Mouse (Mus musculus) hindbrain, postnatal 0 days (tissue): ENCODE data around the gene Ube2ql1. TPM values are rescaled to one million over a fixed set of nuclear protein-coding genes. Genes with fewer than 3 reads are reported as not detected.

Experiments used
- ATAC-seq: fragments of 200-750 bp; cut with Nextera tagmentation; 2 replicates; pipeline ENCODE4 v1.8.0; 2017; ENCODE audit warnings: mild to moderate bottlenecking, moderate TSS enrichment, moderate library complexity
- DNase-seq: peaks from one replicate; pipeline ENCODE4 v3.0.0-alpha.2; 2015; ENCODE audit warnings: low spot score
- H3K27ac ChIP-seq: fragments of 300-500 bp; sonication (generic); 2 replicates; pipeline ENCODE4 v1.5.1; 2014; ENCODE audit warnings: mild to moderate bottlenecking
- H3K27me3 ChIP-seq: fragments of 300-500 bp; sonication (generic); 2 replicates; pipeline ENCODE4 v1.6.1; 2014; ENCODE audit warnings: low read length, mixed read lengths; ENCODE audit not compliant: insufficient read depth
- H3K36me3 ChIP-seq: fragments of 300-500 bp; sonication (generic); 2 replicates; pipeline ENCODE4 v1.6.1; 2014; ENCODE audit warnings: low read length, mixed read lengths; ENCODE audit not compliant: insufficient read depth
- H3K4me1 ChIP-seq: fragments of 300-500 bp; sonication (generic); 2 replicates; pipeline ENCODE4 v1.6.1; 2014; ENCODE audit warnings: antibody characterized with exemption, low read length, mixed read lengths; ENCODE audit not compliant: insufficient read depth
- H3K4me2 ChIP-seq: fragments of 300-500 bp; sonication (generic); 2 replicates; pipeline ENCODE4 v1.6.1; 2014; ENCODE audit warnings: low read depth, mild to moderate bottlenecking, low read length, moderate library complexity, mixed read lengths
- H3K4me3 ChIP-seq: fragments of 300-500 bp; sonication (generic); 2 replicates; pipeline ENCODE4 v1.5.1; 2014; ENCODE audit warnings: low read length
- H3K9ac ChIP-seq: fragments of 300-500 bp; sonication (generic); replicated peaks from 2 replicates; pipeline ENCODE4 v1.6.1; 2014; ENCODE audit warnings: mild to moderate bottlenecking, low read length, moderate library complexity, mixed read lengths
- H3K9me3 ChIP-seq: fragments of 300-500 bp; sonication (generic); 2 replicates; pipeline ENCODE4 v1.6.1; 2016; ENCODE audit warnings: low read length, mixed read lengths
- CTCF ChIP-seq: IDR thresholded peaks from 2 replicates; pipeline ENCODE4 v1.5.1; 2016; ENCODE audit warnings: antibody characterized with exemption, control low read depth, low read depth
- WGBS: fragments of 180-500 bp; shearing (Covaris S2); extraction: QIAGEN DNeasy Blood & Tissue Kit; methylation state at CpG from one replicate; pipeline ENCODE4 v1.1.7; 2014; 5-methylcytosine and 5-hydroxymethylcytosine counted together
- polyA plus RNA-seq: library from polyadenylated mRNA; unstranded; fragments of >200 nt; fragmentation: Nextera tagmentation; extraction: Ambion mirVana; gene quantifications from 2 replicates; pipeline ENCODE4 v1.2.1, GENCODE M21; 2015
- total RNA-seq: library from RNA; depleted of rRNA; stranded (reverse); fragments of >200 nt; gene quantifications from 2 replicates; pipeline ENCODE4 v1.2.3, GENCODE M21; 2014; rRNA removed

Gene Ube2ql1
- total and polyA plus RNA-seq, 2 experiments from 2014 or later, result 25.0 to 157 TPM

GRCm38 (mm10) chr13:69672565-69672964 is 67.1 kb downstream of the Ube2ql1 start:
- 92% methylated on average over 10 of the region's 10 CpGs for WGBS
- H3K4me1 ChIP-seq, result no peaks in the 10 kb centered on the region

DNA sequence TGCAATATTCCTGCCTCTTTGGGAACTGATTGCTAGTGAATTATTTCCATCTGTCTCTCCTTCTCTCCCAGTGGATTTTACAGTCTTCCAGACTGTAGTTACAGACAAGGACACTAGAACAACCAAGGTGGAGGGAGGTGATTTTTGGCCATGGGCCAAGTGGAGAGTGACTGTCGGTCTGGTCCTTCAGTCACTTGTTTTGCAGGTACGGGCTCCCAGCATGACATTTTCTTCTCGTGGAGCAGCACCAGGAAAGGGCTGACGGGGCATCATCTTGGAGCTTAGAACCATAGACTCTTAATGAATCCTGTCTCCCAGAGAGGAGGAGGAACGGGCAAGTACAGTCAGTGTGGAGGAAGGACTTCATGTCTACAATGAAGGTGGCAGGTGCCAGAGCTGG is 67.6 kb downstream of the Ube2ql1 start:
- Histone ChIP-seq H3K27me3 (no peaks in the 10 kb centered on the region), H3K27ac (no peak overlapping the region), H3K4me1 (no peaks in the 10 kb centered on the region), H3K36me3 (no peaks in the 10 kb centered on the region), H3K4me3 (no peak overlapping the region), H3K9ac (no peak overlapping the region), H3K9me3 (no peaks in the 10 kb centered on the region), H3K4me2 (no peak overlapping the region)
- DNase-seq (no peak), ATAC-seq (no peak)
- 81% methylated on average over 5 of the region's 5 CpGs for WGBS
- TF ChIP-seq CTCF, result no peak

More at GRCm38 (mm10) chr13:69672565-69672964, 67.1 kb downstream of the Ube2ql1 start:
- DNase-seq, result no peak
- H3K9me3 ChIP-seq, result no peaks in the 10 kb centered on the region
- ATAC-seq, result no peak
- no peak overlapping the region for H3K4me3 ChIP-seq
- no peak overlapping the region for H3K9ac ChIP-seq
- no peaks in the 10 kb centered on the region for H3K27me3 ChIP-seq
- H3K36me3 ChIP-seq, result no peaks in the 10 kb centered on the region
- H3K27ac ChIP-seq, result no peak overlapping the region
- no peak overlapping the region for H3K4me2 ChIP-seq
- TF ChIP-seq CTCF, result no peak

DNA sequence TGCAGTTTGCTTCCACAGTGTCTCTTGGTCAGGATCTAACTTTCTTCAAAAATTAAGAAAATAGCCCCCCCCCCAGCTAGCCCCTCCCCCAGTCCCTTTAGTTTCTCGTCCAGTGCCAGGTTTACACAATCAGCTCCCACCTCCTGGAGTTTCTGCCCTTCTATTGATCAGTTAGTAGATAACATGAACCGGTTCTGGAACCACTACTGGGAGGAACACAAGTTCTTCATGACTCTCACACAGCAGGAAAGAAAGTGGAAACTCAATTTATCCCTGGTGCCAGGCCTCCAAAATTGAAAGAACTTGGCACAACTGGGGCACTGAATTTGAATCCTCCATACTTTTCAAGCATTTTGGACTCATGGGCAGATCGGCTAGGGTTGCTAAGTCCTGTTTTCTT is 85.2 kb downstream of the Ube2ql1 start:
- Histone ChIP-seq H3K4me2 (no peak overlapping the region), H3K27me3 (no peaks in the 10 kb centered on the region), H3K9ac (no peak overlapping the region), H3K4me1 (no peaks in the 10 kb centered on the region), H3K36me3 (no peaks in the 10 kb centered on the region), H3K4me3 (no peak overlapping the region), H3K27ac (no peak overlapping the region), H3K9me3 (no peaks in the 10 kb centered on the region)
- TF ChIP-seq CTCF, result no peak
- WGBS, result 83% methylated on average over 3 of the region's 3 CpGs
- DNase-seq (no peak), ATAC-seq (no peak)

Other genes with a start within 250 kb of the Ube2ql1 start
- gene Nsun2, start 206.1 kb downstream of the Ube2ql1 start, total RNA-seq, result 34.9 and 37.6 TPM in 2 replicates
- 61.5 and 62.1 TPM in 2 replicates for gene Nsun2, start 206.1 kb downstream of the Ube2ql1 start, polyA plus RNA-seq
- 22.3 and 22.6 TPM in 2 replicates for gene Tent4a, start 205.3 kb downstream of the Ube2ql1 start, total RNA-seq
- 4.8 and 5.1 TPM in 2 replicates for gene Tent4a, start 205.3 kb downstream of the Ube2ql1 start, polyA plus RNA-seq
- 19.6 and 22.6 TPM in 2 replicates for gene Srd5a1, start 128.4 kb downstream of the Ube2ql1 start, total RNA-seq
- gene Srd5a1, start 128.4 kb downstream of the Ube2ql1 start, polyA plus RNA-seq, result 32.8 and 34.7 TPM in 2 replicates
- gene Med10, start 62.5 kb upstream of the Ube2ql1 start, total RNA-seq, result 39.8 and 51.3 TPM in 2 replicates
- 152 and 157 TPM in 2 replicates for gene Med10, start 62.5 kb upstream of the Ube2ql1 start, polyA plus RNA-seq